Mouse (Mus musculus) brain, embryonic 14.5 days (tissue): ENCODE data around the gene Col5a1.

Experiments used
- CTCF ChIP-seq: fragments of 200-500 bp; IDR thresholded peaks from 2 replicates; pipeline ENCODE4 v1.5.1; 2012; ENCODE audit warnings: inconsistent platforms, mild to moderate bottlenecking, moderate library complexity, borderline replicate concordance; ENCODE audit not compliant: insufficient read depth, insufficient read length; ENCODE audit errors: extremely low read depth
- POLR2A ChIP-seq: fragments of 200-500 bp; IDR thresholded peaks from 2 replicates; pipeline ENCODE4 v1.6.1; 2012; ENCODE audit warnings: mild to moderate bottlenecking, inconsistent platforms, borderline replicate concordance; ENCODE audit not compliant: poor library complexity, insufficient read depth, insufficient read length, severe bottlenecking; ENCODE audit errors: extremely low read depth

- TF ChIP-seq CTCF (no peak), POLR2A (no peak)
These were observed 24.5 kb upstream of the Col5a1 start for GRCm38 (mm10) chr2:27861576-27862238.
